In the genomic region with DNA sequence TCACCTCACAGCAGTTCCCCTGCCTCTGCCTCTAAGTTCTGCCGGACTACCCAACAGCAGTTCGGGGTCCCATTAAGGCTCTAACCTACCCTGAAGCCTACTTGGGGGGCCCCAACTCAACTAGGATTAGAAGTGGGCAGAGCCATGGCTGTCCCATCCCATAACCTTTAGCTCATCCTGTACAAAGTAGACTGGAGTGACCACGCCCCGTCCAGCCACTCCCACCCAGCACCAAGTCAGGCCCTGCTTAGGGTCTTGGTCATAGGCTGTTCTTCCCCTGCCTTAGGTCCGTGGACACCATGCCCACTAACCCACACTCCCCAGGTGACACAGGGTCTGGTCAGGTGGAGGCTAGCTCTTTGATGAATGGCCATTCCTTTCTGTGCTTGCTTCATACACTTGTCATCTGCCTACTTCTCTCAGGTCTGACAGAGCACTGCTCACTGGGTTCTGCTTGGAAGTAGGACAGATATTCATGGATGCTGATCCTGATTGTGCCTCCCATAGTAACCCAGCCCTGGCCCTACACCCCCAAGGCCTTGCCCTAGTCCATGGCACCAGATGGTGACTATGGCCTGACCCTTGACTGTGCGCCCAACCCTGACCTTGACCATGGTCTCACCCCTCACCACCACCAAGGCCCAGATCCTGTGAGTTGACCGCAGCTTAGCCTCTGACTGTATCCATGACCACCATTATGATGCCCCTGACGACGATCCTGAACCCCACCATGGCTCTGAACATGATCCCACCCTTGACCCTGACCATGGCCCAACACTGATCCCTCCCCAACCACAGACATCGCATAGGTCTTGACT, we compare ENCODE assay signal across 9 mouse cellular contexts. TPM values are rescaled to one million over a fixed set of nuclear protein-coding genes. Genes with fewer than 3 reads are reported as not detected.
DNase-seq lines count a peak whose midpoint lies in the region; ATAC-seq lines count a peak whose summit lies in the region.
"Had no signal": no experiment of that assay in that cellular context is flagged by ENCODE, and none has a peak within 500 bp of the region (broad histone marks: within the 10 kb centered on the region; RNA-seq: fewer than 3 reads in every experiment).

No protein-coding gene starts in this region.

- ATAC-seq in forebrain, embryonic 16.5 days = no peak
- ATAC-seq in forebrain, embryonic 12.5 days (ENCODE audit: low FRiP score) = no peak
- no peak for ATAC-seq in neural tube, embryonic 15.5 days (ENCODE audit: low FRiP score)
- ATAC-seq in neural tube, embryonic 11.5 days (ENCODE audit: insufficient read depth, low FRiP score, low TSS enrichment) = no peak
- ATAC-seq in inflammation-experienced regulatory T-cells, adult 6 months = no peak

- no peaks in the 10 kb centered on the region for H3K36me3 ChIP-seq in forebrain, embryonic 16.5 days (ENCODE audit: control insufficient read depth, insufficient read depth)
- H3K36me3 ChIP-seq in forebrain, embryonic 12.5 days (replicated peaks) = 0 out of 2 replicates have a peak, but pooled peaks cover 6% of the 10 kb centered on the region
- peaks cover 12% of the 10 kb centered on the region; the same call in 1 of the 2 replicates for H3K36me3 ChIP-seq in neural tube, embryonic 15.5 days
- H3K36me3 ChIP-seq in embryonic facial prominence, embryonic 10.5 days (replicated peaks) = peaks cover 4% of the 10 kb centered on the region; the same call in 1 of the 2 replicates
- no peaks in the 10 kb centered on the region for H3K36me3 ChIP-seq in neural tube, embryonic 11.5 days (ENCODE audit: control insufficient read depth, insufficient read depth, low read length)

- no peak overlapping the region for H3K4me3 ChIP-seq in forebrain, embryonic 16.5 days (replicated peaks; ENCODE audit: low read length)
- no peak overlapping the region for H3K4me3 ChIP-seq in forebrain, embryonic 12.5 days (replicated peaks)
- no peak overlapping the region for H3K4me3 ChIP-seq in neural tube, embryonic 15.5 days (replicated peaks)
- peak overlapping the region; percentile 14; the same call in 1 of the 2 replicates for H3K4me3 ChIP-seq in embryonic facial prominence, embryonic 10.5 days
- H3K4me3 ChIP-seq in neural tube, embryonic 11.5 days (ENCODE audit: low read depth, low read length) = no peak overlapping the region

- H3K9ac ChIP-seq in forebrain, embryonic 16.5 days (replicated peaks; ENCODE audit: low read depth, low read length) = no peak overlapping the region
- H3K9ac ChIP-seq in forebrain, embryonic 12.5 days = no peak overlapping the region
- H3K9ac ChIP-seq in neural tube, embryonic 15.5 days (replicated peaks) = no peak overlapping the region
- H3K9ac ChIP-seq in neural tube, embryonic 11.5 days (ENCODE audit: low read length) = no peak overlapping the region

- H3K4me2 ChIP-seq in forebrain, embryonic 16.5 days (ENCODE audit: low read length) = no peak overlapping the region
- H3K4me2 ChIP-seq in forebrain, embryonic 12.5 days = no peak overlapping the region
- H3K4me2 ChIP-seq in neural tube, embryonic 15.5 days = no peak overlapping the region
- no peak overlapping the region for H3K4me2 ChIP-seq in neural tube, embryonic 11.5 days (ENCODE audit: low read depth)

- H3K4me1 ChIP-seq in forebrain, embryonic 16.5 days (replicated peaks; ENCODE audit: control insufficient read depth, insufficient read depth, low read length) = peaks cover 38% of the 10 kb centered on the region
- H3K4me1 ChIP-seq in forebrain, embryonic 12.5 days = peaks cover 51% of the 10 kb centered on the region
- H3K4me1 ChIP-seq in neural tube, embryonic 15.5 days = peaks cover 54% of the 10 kb centered on the region
- H3K4me1 ChIP-seq in embryonic facial prominence, embryonic 10.5 days = peaks cover 66% of the 10 kb centered on the region
- H3K4me1 ChIP-seq in neural tube, embryonic 11.5 days (ENCODE audit: control insufficient read depth, insufficient read depth, low read length) = peaks cover 20% of the 10 kb centered on the region

- WGBS in forebrain, embryonic 16.5 days = 90% methylated on average over 10 of the region's 10 CpGs
- 92% methylated on average over 10 of the region's 10 CpGs for WGBS in forebrain, embryonic 12.5 days
- 94% methylated on average over 10 of the region's 10 CpGs for WGBS in neural tube, embryonic 15.5 days
- WGBS in embryonic facial prominence, embryonic 10.5 days = 92% methylated on average over 10 of the region's 10 CpGs
- 93% methylated on average over 10 of the region's 10 CpGs for WGBS in neural tube, embryonic 11.5 days

- no peaks in the 10 kb centered on the region for H3K9me3 ChIP-seq in forebrain, embryonic 16.5 days (ENCODE audit: control insufficient read depth, low read length)
- H3K9me3 ChIP-seq in forebrain, embryonic 12.5 days = no peaks in the 10 kb centered on the region
- no peaks in the 10 kb centered on the region for H3K9me3 ChIP-seq in neural tube, embryonic 15.5 days (replicated peaks)
- H3K9me3 ChIP-seq in embryonic facial prominence, embryonic 10.5 days = no peaks in the 10 kb centered on the region
- H3K9me3 ChIP-seq in neural tube, embryonic 11.5 days (ENCODE audit: control insufficient read depth, low read length) = no peaks in the 10 kb centered on the region

- peak overlapping the region; percentile 16 for H3K27ac ChIP-seq in forebrain, embryonic 16.5 days (ENCODE audit: low read length)
- no peak overlapping the region for H3K27ac ChIP-seq in forebrain, embryonic 12.5 days
- H3K27ac ChIP-seq in neural tube, embryonic 15.5 days (replicated peaks) = no peak overlapping the region
- H3K27ac ChIP-seq in embryonic facial prominence, embryonic 10.5 days (replicated peaks) = peak overlapping the region; percentile 57; the same call in 1 of the 2 replicates
- no peak overlapping the region for H3K27ac ChIP-seq in neural tube, embryonic 11.5 days (ENCODE audit: low read depth, low read length)
- H3K27ac ChIP-seq: macrophage had no signal

- peak; percentile 13 for DNase-seq in neural tube, embryonic 10.5 days (ENCODE audit: extremely low spot score, low spot score)
- peak; percentile 7 for DNase-seq in embryonic facial prominence, embryonic 10.5 days (ENCODE audit: low spot score)
- DNase-seq in neural tube, embryonic 11.5 days (ENCODE audit: low spot score) = peak; percentile 7
- DNase-seq in Muller cell, postnatal 12 days (ENCODE audit: inconsistent ontology term) = no peak

- no peaks in the 10 kb centered on the region for H3K27me3 ChIP-seq in forebrain, embryonic 16.5 days (replicated peaks; ENCODE audit: control insufficient read depth, insufficient read depth, low read length)
- H3K27me3 ChIP-seq in forebrain, embryonic 12.5 days = peaks cover 29% of the 10 kb centered on the region
- H3K27me3 ChIP-seq in neural tube, embryonic 15.5 days (replicated peaks) = no peaks in the 10 kb centered on the region
- peaks cover 70% of the 10 kb centered on the region for H3K27me3 ChIP-seq in embryonic facial prominence, embryonic 10.5 days (replicated peaks; ENCODE audit: low read depth, poor library complexity, severe bottlenecking)
- peaks cover 12% of the 10 kb centered on the region; the same call in 1 of the 2 replicates for H3K27me3 ChIP-seq in neural tube, embryonic 11.5 days (ENCODE audit: control insufficient read depth, insufficient read depth, low read length)

RNA-seq across cellular contexts. Expression of a gene that starts 26.5 kb away (rescaled TPM):
- 1.2 and 1.8 TPM in 2 replicates for polyA plus RNA-seq in forebrain, embryonic 16.5 days (2015; fragmentation: Nextera tagmentation; extraction: Ambion mirVana)
- 1.8 and 2.6 TPM in 2 replicates for polyA plus RNA-seq in forebrain, embryonic 12.5 days (2016; fragmentation: Nextera tagmentation; extraction: Ambion mirVana)
- polyA plus RNA-seq in neural tube, embryonic 15.5 days (2015; fragmentation: Nextera tagmentation; extraction: Ambion mirVana) = 2.5 and 9.3 TPM in 2 replicates
- 2.0 and 2.8 TPM in 2 replicates for polyA plus RNA-seq in embryonic facial prominence, embryonic 10.5 days (2016; fragmentation: Nextera tagmentation; extraction: Ambion mirVana)
- 1.9 and 3.5 TPM in 2 replicates for polyA plus RNA-seq in neural tube, embryonic 11.5 days (2014; fragmentation: Nextera tagmentation; extraction: Ambion mirVana)
- polyA plus RNA-seq in inflammation-experienced regulatory T-cells, adult 6 months (2017; shearing (Covaris generic)) = 10 to 100 TPM in 1 of 3 experiments, 1 to 10 TPM in 2; 4.4 to 10.7 (median 9.8) TPM

RNA-seq across cellular contexts. Expression of a gene that starts 30.5 kb away (rescaled TPM):
- polyA plus RNA-seq in forebrain, embryonic 16.5 days (2015; fragmentation: Nextera tagmentation; extraction: Ambion mirVana) = 1.0 and 2.2 TPM in 2 replicates
- 1.4 and 2.1 TPM in 2 replicates for polyA plus RNA-seq in forebrain, embryonic 12.5 days (2016; fragmentation: Nextera tagmentation; extraction: Ambion mirVana)
- polyA plus RNA-seq in neural tube, embryonic 15.5 days (2015; fragmentation: Nextera tagmentation; extraction: Ambion mirVana) = 3.4 and 3.6 TPM in 2 replicates
- 1.8 and 3.1 TPM in 2 replicates for polyA plus RNA-seq in embryonic facial prominence, embryonic 10.5 days (2016; fragmentation: Nextera tagmentation; extraction: Ambion mirVana)
- 0.97 and 1.3 TPM in 2 replicates for polyA plus RNA-seq in neural tube, embryonic 11.5 days (2014; fragmentation: Nextera tagmentation; extraction: Ambion mirVana)
- 1 to 10 TPM in 1 of 3 experiments, not detected in 2; 3.1 TPM for polyA plus RNA-seq in inflammation-experienced regulatory T-cells, adult 6 months (2017; shearing (Covaris generic))

RNA-seq across cellular contexts. Expression of a gene that starts 35.1 kb away (rescaled TPM):
- 6.2 and 8.8 TPM in 2 replicates for polyA plus RNA-seq in forebrain, embryonic 16.5 days (2015; fragmentation: Nextera tagmentation; extraction: Ambion mirVana)
- polyA plus RNA-seq in forebrain, embryonic 12.5 days (2016; fragmentation: Nextera tagmentation; extraction: Ambion mirVana) = 4.2 and 4.6 TPM in 2 replicates
- 5.7 and 7.2 TPM in 2 replicates for polyA plus RNA-seq in neural tube, embryonic 15.5 days (2015; fragmentation: Nextera tagmentation; extraction: Ambion mirVana)
- polyA plus RNA-seq in embryonic facial prominence, embryonic 10.5 days (2016; fragmentation: Nextera tagmentation; extraction: Ambion mirVana) = 2.7 TPM in 2 replicates
- polyA plus RNA-seq in neural tube, embryonic 11.5 days (2014; fragmentation: Nextera tagmentation; extraction: Ambion mirVana) = 1.7 and 3.0 TPM in 2 replicates
- polyA plus RNA-seq in inflammation-experienced regulatory T-cells, adult 6 months (2017; shearing (Covaris generic)) = 1 to 10 TPM in 2 of 3 experiments, under 1 TPM in 1; 0.60 to 1.9 (median 1.1) TPM

RNA-seq across cellular contexts. Expression of a gene that starts 35.1 kb away (rescaled TPM):
- polyA plus RNA-seq in forebrain, embryonic 16.5 days (2015; fragmentation: Nextera tagmentation; extraction: Ambion mirVana) = 86.0 and 91.0 TPM in 2 replicates
- 68.1 and 68.5 TPM in 2 replicates for polyA plus RNA-seq in forebrain, embryonic 12.5 days (2016; fragmentation: Nextera tagmentation; extraction: Ambion mirVana)
- polyA plus RNA-seq in neural tube, embryonic 15.5 days (2015; fragmentation: Nextera tagmentation; extraction: Ambion mirVana) = 101 TPM in 2 replicates
- 105 and 109 TPM in 2 replicates for polyA plus RNA-seq in embryonic facial prominence, embryonic 10.5 days (2016; fragmentation: Nextera tagmentation; extraction: Ambion mirVana)
- 64.1 and 76.1 TPM in 2 replicates for polyA plus RNA-seq in neural tube, embryonic 11.5 days (2014; fragmentation: Nextera tagmentation; extraction: Ambion mirVana)
- polyA plus RNA-seq in inflammation-experienced regulatory T-cells, adult 6 months (2017; shearing (Covaris generic)) = 10 to 100 TPM in 2 of 3 experiments, 1 to 10 TPM in 1; 9.2 to 17.9 (median 10.9) TPM

RNA-seq across cellular contexts. Expression of a gene that starts 36.1 kb away (rescaled TPM):
- polyA plus RNA-seq in forebrain, embryonic 16.5 days (2015; fragmentation: Nextera tagmentation; extraction: Ambion mirVana) = 25.4 and 27.0 TPM in 2 replicates
- polyA plus RNA-seq in forebrain, embryonic 12.5 days (2016; fragmentation: Nextera tagmentation; extraction: Ambion mirVana) = 15.3 and 16.3 TPM in 2 replicates
- polyA plus RNA-seq in neural tube, embryonic 15.5 days (2015; fragmentation: Nextera tagmentation; extraction: Ambion mirVana) = 35.0 and 35.8 TPM in 2 replicates
- polyA plus RNA-seq in embryonic facial prominence, embryonic 10.5 days (2016; fragmentation: Nextera tagmentation; extraction: Ambion mirVana) = 12.5 and 20.2 TPM in 2 replicates
- polyA plus RNA-seq in neural tube, embryonic 11.5 days (2014; fragmentation: Nextera tagmentation; extraction: Ambion mirVana) = 16.8 TPM in 2 replicates
- 10 to 100 TPM; 13.8 to 17.2 (median 15.0) TPM for polyA plus RNA-seq in inflammation-experienced regulatory T-cells, adult 6 months (2017; shearing (Covaris generic))

Comparison
In these comparisons a context has a peak if more than half of its experiments do, and no peak if none do; other contexts are left out.
1. H3K27ac ChIP-seq: peak in forebrain, embryonic 16.5 days (single experiment) and embryonic facial prominence, embryonic 10.5 days (single experiment); none in forebrain, embryonic 12.5 days (single experiment), neural tube, embryonic 15.5 days (single experiment) and neural tube, embryonic 11.5 days (single experiment).